Mouse (Mus musculus) embryo, embryonic 10 days (tissue): ENCODE data around the gene Cars.
"Not testable (repeated sequence)": the region's sequence is repeated elsewhere in the genome, so short reads cannot be mapped to it uniquely, and the experiment has no call there.

Experiments used
- DNase-seq: peaks from one replicate; pipeline ENCODE4 v3.0.0-alpha.2; 2015; ENCODE audit warnings: low spot score

Gene Cars

GRCm38 (mm10) chr7:143599428-143600230 is at the start of gene Cars:
Gene Cars (minus strand): TSS chr7:143600090.
- DNase-seq: peak; percentile 97

- peak; percentile 94 for DNase-seq
Measured at GRCm38 (mm10) chr7:143649034-143649768, 49.3 kb upstream of the Cars start, which contains the start of gene Tnfrsf22. Gene Tnfrsf22 (minus strand): TSS chr7:143649661.

GRCm38 (mm10) chr7:143643949-143644348 is 44.1 kb upstream of the Cars start:
- DNase-seq: not testable (repeated sequence)

- DNase-seq: no peak
Measured at GRCm38 (mm10) chr7:143636674-143637073, 36.8 kb upstream of the Cars start.

GRCm38 (mm10) chr7:143631503-143631902 is 31.6 kb upstream of the Cars start:
- no peak for DNase-seq

- no peak for DNase-seq
Measured at GRCm38 (mm10) chr7:143629501-143629900, 29.6 kb upstream of the Cars start.

GRCm38 (mm10) chr7:143628540-143628939 is 28.6 kb upstream of the Cars start, which contains the start of gene Tnfrsf26:
Gene Tnfrsf26 (minus strand): TSS chr7:143628722.
- DNase-seq: no peak

GRCm38 (mm10) chr7:143627555-143628286 is 27.8 kb upstream of the Cars start:
- DNase-seq: no peak

GRCm38 (mm10) chr7:143626178-143626577 is 26.3 kb upstream of the Cars start:
- DNase-seq: no peak

GRCm38 (mm10) chr7:143625151-143625550 is 25.3 kb upstream of the Cars start:
- DNase-seq: no peak

- DNase-seq: no peak
Measured at GRCm38 (mm10) chr7:143624561-143624960, 24.7 kb upstream of the Cars start.

- DNase-seq: no peak
Measured at GRCm38 (mm10) chr7:143620951-143621350, 21.1 kb upstream of the Cars start.

- DNase-seq: no peak
Measured at GRCm38 (mm10) chr7:143614404-143615135, 14.7 kb upstream of the Cars start.

GRCm38 (mm10) chr7:143612215-143612614 is 12.3 kb upstream of the Cars start:
- DNase-seq: no peak

GRCm38 (mm10) chr7:143605321-143605720 is 5.4 kb upstream of the Cars start:
- DNase-seq: no peak

- DNase-seq: no peak
Measured at GRCm38 (mm10) chr7:143604889-143605288, 5.0 kb upstream of the Cars start.

- DNase-seq: no peak
Measured at GRCm38 (mm10) chr7:143601705-143602104, 1.8 kb upstream of the Cars start.

- DNase-seq: no peak
Measured at GRCm38 (mm10) chr7:143600231-143600740, 396 bp upstream of the Cars start.

- DNase-seq: no peak
Measured at GRCm38 (mm10) chr7:143594865-143595264, 5.0 kb downstream of the Cars start.

- DNase-seq: no peak
Measured at GRCm38 (mm10) chr7:143592255-143592654, 7.6 kb downstream of the Cars start.

- no peak for DNase-seq
Measured at GRCm38 (mm10) chr7:143588006-143588405, 11.9 kb downstream of the Cars start.
